Mouse (Mus musculus): ENCODE data around the gene Sympk.

Gene Sympk

GRCm38 (mm10) chr7:19007026-19007977, 16.9 kb upstream of the Sympk start:
- DNase-seq: no peak

- DNase-seq: no peak
Measured at GRCm38 (mm10) chr7:19010581-19010980, 13.6 kb upstream of the Sympk start.

- DNase-seq: peak; percentile 62
Measured at GRCm38 (mm10) chr7:19012025-19012621, 12.1 kb upstream of the Sympk start.

GRCm38 (mm10) chr7:19012882-19013281, 11.3 kb upstream of the Sympk start:
- DNase-seq: no peak

- no peak for DNase-seq
Measured at GRCm38 (mm10) chr7:19014452-19014851, 9.7 kb upstream of the Sympk start.

GRCm38 (mm10) chr7:19016042-19016441, 8.1 kb upstream of the Sympk start:
- DNase-seq: no peak

- no peak for DNase-seq
Measured at GRCm38 (mm10) chr7:19017909-19018308, 6.3 kb upstream of the Sympk start.

- no peak for DNase-seq
Measured at GRCm38 (mm10) chr7:19021048-19021447, 3.1 kb upstream of the Sympk start.

- DNase-seq: no peak
Measured at GRCm38 (mm10) chr7:19022189-19022958, 1.8 kb upstream of the Sympk start.

- DNase-seq: peak; percentile 60
Measured at GRCm38 (mm10) chr7:19023357-19023814, 791 bp upstream of the Sympk start, which contains the start of gene Foxa3. Gene Foxa3, minus strand, starts transcription at chr7:19023538.

GRCm38 (mm10) chr7:19024581-19025255, 541 bp downstream of the Sympk start:
- DNase-seq: peak; percentile 52

- no peak for DNase-seq
Measured at GRCm38 (mm10) chr7:19028067-19028466, 3.9 kb downstream of the Sympk start.

- DNase-seq: peak; percentile 68
Measured at GRCm38 (mm10) chr7:19029084-19029653, 5.0 kb downstream of the Sympk start.

GRCm38 (mm10) chr7:19031641-19032040, 7.5 kb downstream of the Sympk start:
- no peak for DNase-seq

- DNase-seq: no peak
Measured at GRCm38 (mm10) chr7:19044616-19045015, 20.4 kb downstream of the Sympk start.

GRCm38 (mm10) chr7:19046286-19047069, 22.3 kb downstream of the Sympk start:
- DNase-seq: no peak

- no peak for DNase-seq
Measured at GRCm38 (mm10) chr7:19048006-19048527, 23.9 kb downstream of the Sympk start.

GRCm38 (mm10) chr7:19049252-19049651, 25.1 kb downstream of the Sympk start:
- DNase-seq: no peak

- DNase-seq: no peak
Measured at GRCm38 (mm10) chr7:19050172-19050571, 26.0 kb downstream of the Sympk start.

GRCm38 (mm10) chr7:19051161-19051560, 27.0 kb downstream of the Sympk start:
- DNase-seq: no peak

Data from kidney, postnatal 14 days (tissue).